Mouse (Mus musculus) limb, embryonic 14.5 days (tissue): ENCODE measurements at regions not wholly inside any gene's neighbourhood (a gene's known extent, or its start where the extent isn't known, plus 50 kb on each side); places are given as distances from the start of the nearest gene placed in this dataset.

Experiments
- ATAC-seq: fragments of 200-750 bp; cut with Nextera tagmentation; 2 replicates; pipeline ENCODE4 v1.8.0; 2017; ENCODE audit warnings: low read depth, moderate number of reproducible peaks, moderate TSS enrichment; ENCODE audit not compliant: low FRiP score
- DNase-seq: peaks from one replicate; pipeline ENCODE4 v3.0.0-alpha.2; 2015; ENCODE audit warnings: low spot score
- H3K27ac ChIP-seq: fragments of 300-500 bp; sonication (generic); replicated peaks from 2 replicates; pipeline ENCODE4 v1.5.1; 2014; ENCODE audit warnings: low read depth, mild to moderate bottlenecking, low read length, moderate library complexity, mixed read lengths
- H3K27me3 ChIP-seq: fragments of 300-500 bp; sonication (generic); 2 replicates; pipeline ENCODE4 v1.6.1; 2014; ENCODE audit warnings: low read length, mixed read lengths; ENCODE audit not compliant: control insufficient read depth, insufficient read depth
- H3K36me3 ChIP-seq: fragments of 300-500 bp; sonication (generic); 2 replicates; pipeline ENCODE4 v1.6.1; 2014; ENCODE audit warnings: mild to moderate bottlenecking, low read length, moderate library complexity, mixed read lengths; ENCODE audit not compliant: control insufficient read depth, insufficient read depth
- H3K4me1 ChIP-seq: fragments of 300-500 bp; sonication (generic); 2 replicates; pipeline ENCODE4 v1.6.1; 2014; ENCODE audit warnings: antibody characterized with exemption, low read length, mixed read lengths; ENCODE audit not compliant: control insufficient read depth, insufficient read depth
- H3K4me2 ChIP-seq: fragments of 300-500 bp; sonication (generic); replicated peaks from 2 replicates; pipeline ENCODE4 v1.6.1; 2014; ENCODE audit warnings: low read depth, mild to moderate bottlenecking, low read length, moderate library complexity; ENCODE audit not compliant: severe bottlenecking
- H3K4me3 ChIP-seq: fragments of 300-500 bp; sonication (generic); replicated peaks from 2 replicates; pipeline ENCODE4 v1.5.1; 2014; ENCODE audit warnings: low read length
- H3K9ac ChIP-seq: fragments of 300-500 bp; sonication (generic); 2 replicates; pipeline ENCODE4 v1.6.1; 2014; ENCODE audit warnings: mild to moderate bottlenecking, low read depth, low read length, moderate library complexity; ENCODE audit not compliant: severe bottlenecking
- H3K9me3 ChIP-seq: fragments of 300-500 bp; sonication (generic); 2 replicates; pipeline ENCODE4 v1.6.1; 2016; ENCODE audit warnings: low read length; ENCODE audit not compliant: control insufficient read depth
- POLR2A ChIP-seq: fragments of 200-500 bp; IDR thresholded peaks from 2 replicates; pipeline ENCODE4 v1.8.0; 2012; ENCODE audit warnings: inconsistent platforms, mild to moderate bottlenecking, moderate library complexity, borderline replicate concordance; ENCODE audit not compliant: insufficient read depth, insufficient read length; ENCODE audit errors: extremely low read depth
- WGBS: fragments of 180-500 bp; shearing (Covaris S2); extraction: QIAGEN DNeasy Blood & Tissue Kit; methylation state at CpG from one replicate; pipeline ENCODE4 v1.1.7; 2014; 5-methylcytosine and 5-hydroxymethylcytosine counted together

DNA sequence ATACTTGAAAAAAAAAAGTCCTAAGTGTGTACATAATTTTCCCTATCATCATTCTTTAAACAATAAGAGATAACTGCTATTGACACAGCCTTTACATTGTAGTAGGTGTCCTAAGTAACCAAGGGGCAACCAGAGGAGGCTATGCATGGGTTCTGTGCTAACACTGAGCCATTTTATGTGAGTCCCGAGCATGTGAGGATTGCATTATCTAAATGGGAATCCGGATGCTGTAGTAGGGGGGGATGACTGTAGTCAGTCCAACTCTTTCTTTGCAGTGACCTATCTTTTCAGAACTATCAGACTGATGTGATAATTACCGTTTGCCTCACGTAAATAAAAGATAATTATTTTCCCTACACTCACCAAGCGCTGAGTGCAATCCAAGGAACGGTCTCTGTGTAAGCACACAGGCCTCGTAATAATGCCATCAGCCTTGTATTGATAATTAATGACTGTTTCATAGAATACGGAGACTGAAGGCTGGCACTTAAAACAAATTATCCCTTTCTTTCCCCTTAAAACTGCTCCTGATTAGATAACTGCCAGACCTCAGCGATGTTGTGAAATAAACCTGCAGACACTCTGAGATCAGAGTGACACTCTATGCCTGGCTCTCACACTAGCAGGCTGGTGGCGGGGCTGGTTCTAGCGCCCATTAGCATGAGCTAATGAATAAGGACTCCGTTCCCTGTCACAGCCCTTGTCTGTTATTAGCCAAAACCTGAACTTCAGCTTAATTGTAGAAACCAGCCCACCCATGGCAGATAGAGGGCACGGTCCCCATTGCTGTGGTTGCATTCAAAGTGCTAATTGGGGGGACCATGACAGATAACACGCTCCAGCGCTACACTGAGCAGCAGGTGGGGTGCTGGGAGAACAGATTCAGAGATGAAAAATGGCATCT lies 165.4 kb downstream of the Cd83 start:
- H3K9me3 ChIP-seq, result no peaks in the 10 kb centered on the region
- H3K27ac ChIP-seq, result no peak overlapping the region
- no peak overlapping the region for H3K4me3 ChIP-seq
- H3K4me2 ChIP-seq, result no peak overlapping the region
- no peaks in the 10 kb centered on the region for H3K36me3 ChIP-seq
- TF ChIP-seq POLR2A, result no peak
- no peak overlapping the region for H3K9ac ChIP-seq
- H3K4me1 ChIP-seq, result no peaks in the 10 kb centered on the region
- ATAC-seq, result no peak
- 45% methylated on average over 15 of the region's 15 CpGs for WGBS
- no peaks in the 10 kb centered on the region for H3K27me3 ChIP-seq
- DNase-seq, result no peak

DNA sequence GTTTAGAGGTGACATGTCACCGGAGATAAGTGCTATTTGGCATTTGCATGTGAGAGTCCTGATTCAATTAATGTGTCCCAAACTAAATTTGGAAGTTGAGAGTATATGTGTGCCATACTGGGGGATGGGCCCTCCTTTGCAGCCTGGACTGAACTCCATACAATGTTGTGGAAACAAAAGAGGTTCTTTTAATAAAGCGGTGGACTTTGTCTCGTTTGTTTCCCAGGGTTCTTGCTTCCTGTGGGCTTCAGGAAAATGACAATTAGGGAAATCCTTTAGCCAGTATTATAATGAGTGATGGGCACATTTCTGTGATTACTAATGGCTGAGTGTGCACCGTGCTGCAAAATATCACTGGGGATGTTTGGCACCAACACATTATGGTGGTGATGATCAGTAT lies 167.9 kb downstream of the Cd83 start:
- Histone ChIP-seq H3K4me3 (no peak overlapping the region), H3K4me1 (no peaks in the 10 kb centered on the region), H3K9ac (no peak overlapping the region), H3K27me3 (no peaks in the 10 kb centered on the region), H3K36me3 (no peaks in the 10 kb centered on the region), H3K4me2 (no peak overlapping the region), H3K9me3 (no peaks in the 10 kb centered on the region), H3K27ac (no peak overlapping the region)
- TF ChIP-seq POLR2A, result no peak
- no peak for ATAC-seq
- 69% methylated on average over 4 of the region's 4 CpGs for WGBS
- no peak for DNase-seq

DNA sequence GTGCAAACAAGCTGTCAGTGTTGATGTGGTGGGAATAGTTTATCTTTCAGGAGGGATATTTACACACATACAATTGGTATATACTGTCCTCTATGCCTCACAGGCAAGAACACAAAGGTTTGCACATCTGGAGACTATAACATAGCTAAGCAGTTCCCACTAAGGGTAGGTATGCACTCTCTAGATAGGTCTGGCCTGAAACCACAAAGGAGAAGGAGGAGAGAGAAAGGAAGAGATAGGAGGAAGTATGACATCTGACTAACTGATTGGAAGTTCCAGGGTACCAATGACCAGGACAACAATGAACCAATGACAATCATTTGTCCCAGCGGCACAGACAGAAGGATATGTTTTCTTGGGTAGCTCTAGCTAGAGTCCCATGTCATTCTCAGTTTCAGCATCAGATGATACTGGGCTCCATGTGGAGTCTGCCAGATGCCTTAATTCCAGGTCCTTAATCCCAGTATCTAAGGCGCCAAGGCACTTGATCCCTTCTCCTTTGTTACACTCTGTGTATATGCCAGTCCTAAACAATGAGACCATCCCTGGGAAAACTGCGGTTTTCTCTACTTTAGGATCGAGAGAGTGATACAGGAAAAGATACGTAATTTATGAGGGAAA lies 168.5 kb downstream of the Cd83 start:
- Histone ChIP-seq H3K4me2 (no peak overlapping the region), H3K36me3 (no peaks in the 10 kb centered on the region), H3K27ac (no peak overlapping the region), H3K4me3 (no peak overlapping the region), H3K4me1 (peaks cover 4% of the 10 kb centered on the region; the same call in 1 of the 2 replicates), H3K9ac (no peak overlapping the region), H3K27me3 (no peaks in the 10 kb centered on the region), H3K9me3 (no peaks in the 10 kb centered on the region)
- TF ChIP-seq POLR2A, result no peak
- ATAC-seq (no peak), DNase-seq (no peak)
- WGBS, result 88% methylated on average over 5 of the region's 5 CpGs

DNA sequence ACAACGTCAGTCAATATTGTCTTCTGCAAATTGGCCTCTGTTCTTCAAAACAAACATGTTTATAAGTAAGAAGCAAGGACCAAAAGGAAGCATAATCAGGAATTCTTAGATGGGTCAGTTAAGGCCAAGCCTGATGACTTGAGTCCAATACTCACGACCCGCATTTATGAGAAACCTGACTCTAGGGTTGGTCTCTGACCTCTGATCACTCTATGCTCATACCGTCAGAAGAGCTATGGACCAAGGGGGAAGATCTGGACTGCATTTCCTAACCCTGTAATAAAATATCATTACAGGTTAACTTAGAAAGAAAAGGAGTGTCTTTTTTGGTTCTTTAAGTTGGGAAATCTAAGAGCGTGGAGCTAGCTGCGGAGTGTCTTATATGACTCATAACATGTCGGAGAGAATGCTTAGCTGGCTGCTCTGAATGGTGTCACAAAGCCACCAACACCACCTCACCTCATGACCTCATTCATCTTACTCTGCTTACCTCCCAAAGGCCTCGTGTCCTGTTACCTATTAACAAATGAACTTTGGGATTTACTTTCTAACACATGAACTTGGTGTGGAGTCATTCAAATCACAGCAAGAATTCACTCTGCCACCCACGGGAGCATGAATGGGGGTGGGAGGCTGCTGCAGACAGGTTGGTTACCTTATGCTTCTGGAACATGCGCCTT lies 170.3 kb downstream of the Cd83 start:
- Histone ChIP-seq H3K4me1 (peaks cover 15% of the 10 kb centered on the region), H3K4me3 (no peak overlapping the region), H3K36me3 (no peaks in the 10 kb centered on the region), H3K9ac (no peak overlapping the region), H3K4me2 (no peak overlapping the region), H3K27me3 (no peaks in the 10 kb centered on the region), H3K27ac (no peak overlapping the region), H3K9me3 (no peaks in the 10 kb centered on the region)
- DNase-seq, result no peak
- 81% methylated on average over 10 of the region's 10 CpGs for WGBS
- TF ChIP-seq POLR2A, result no peak
- no peak for ATAC-seq

DNA sequence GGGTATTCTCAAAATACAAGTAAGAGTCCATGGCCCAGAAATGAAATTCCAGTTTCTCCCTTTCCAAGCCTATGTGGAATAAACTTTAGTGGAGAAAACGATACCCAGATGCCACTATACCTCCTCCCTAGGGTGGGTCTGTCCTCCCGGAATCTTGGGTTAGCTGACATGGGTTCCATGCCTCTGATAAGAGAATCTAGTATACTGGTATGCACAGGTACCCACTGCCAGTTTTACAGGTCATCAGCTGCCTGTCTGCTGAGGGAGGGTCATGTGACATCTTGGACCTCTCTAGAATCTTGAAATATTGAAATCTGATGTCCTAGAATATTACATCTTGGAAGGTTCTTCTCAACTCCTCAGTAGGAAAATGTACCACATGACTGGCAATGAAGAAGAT lies 172.5 kb downstream of the Cd83 start:
- no peak for DNase-seq
- peaks cover 15% of the 10 kb centered on the region for H3K4me1 ChIP-seq
- 85% methylated on average over 2 of the region's 2 CpGs for WGBS
- ATAC-seq, result no peak
- H3K36me3 ChIP-seq, result no peaks in the 10 kb centered on the region
- no peak overlapping the region for H3K9ac ChIP-seq
- no peaks in the 10 kb centered on the region for H3K27me3 ChIP-seq
- H3K4me2 ChIP-seq, result no peak overlapping the region
- no peak overlapping the region for H3K27ac ChIP-seq
- H3K4me3 ChIP-seq, result no peak overlapping the region
- TF ChIP-seq POLR2A, result no peak
- H3K9me3 ChIP-seq, result no peaks in the 10 kb centered on the region
